Mouse (Mus musculus) midbrain, embryonic 13.5 days (tissue): Measurements from ENCODE around the gene Arsg. TPM values are rescaled to one million over a fixed set of nuclear protein-coding genes. Genes with fewer than 3 reads are reported as not detected.
A peak's percentile ranks its signal among the peaks of the same experiment; 100 is the strongest.

Experiments used
- ATAC-seq: fragments of 200-750 bp; cut with Nextera tagmentation; 2 replicates; pipeline ENCODE4 v1.8.0; 2017; ENCODE audit warnings: mild to moderate bottlenecking, moderate TSS enrichment, moderate library complexity
- H3K27ac ChIP-seq: fragments of 300-500 bp; sonication (generic); 2 replicates; pipeline ENCODE4 v1.5.1; 2015; ENCODE audit warnings: inconsistent platforms, mild to moderate bottlenecking, moderate library complexity
- H3K27me3 ChIP-seq: fragments of 300-500 bp; sonication (generic); 2 replicates; pipeline ENCODE4 v1.6.1; 2015; ENCODE audit warnings: mild to moderate bottlenecking, inconsistent platforms
- H3K36me3 ChIP-seq: fragments of 300-500 bp; sonication (generic); 2 replicates; pipeline ENCODE4 v1.6.1; 2015; ENCODE audit warnings: mild to moderate bottlenecking, inconsistent platforms
- H3K4me1 ChIP-seq: fragments of 300-500 bp; sonication (generic); replicated peaks from 2 replicates; pipeline ENCODE4 v1.6.1; 2015; ENCODE audit warnings: inconsistent platforms
- H3K4me2 ChIP-seq: fragments of 300-500 bp; sonication (generic); replicated peaks from 2 replicates; pipeline ENCODE4 v1.6.1; 2015; ENCODE audit warnings: moderate library complexity, mild to moderate bottlenecking, inconsistent platforms
- H3K4me3 ChIP-seq: fragments of 300-500 bp; sonication (generic); replicated peaks from 2 replicates; pipeline ENCODE4 v1.5.1; 2015; ENCODE audit warnings: mild to moderate bottlenecking, inconsistent platforms
- H3K9ac ChIP-seq: fragments of 300-500 bp; sonication (generic); replicated peaks from 2 replicates; pipeline ENCODE4 v1.6.1; 2015; ENCODE audit warnings: mild to moderate bottlenecking, inconsistent platforms
- H3K9me3 ChIP-seq: fragments of 300-500 bp; sonication (generic); 2 replicates; pipeline ENCODE4 v1.6.1; 2016; ENCODE audit warnings: mild to moderate bottlenecking, inconsistent platforms
- WGBS: fragments of 180-500 bp; shearing (Covaris S2); methylation state at CpG from one replicate; pipeline ENCODE4 v1.1.7; 2015; 5-methylcytosine and 5-hydroxymethylcytosine counted together
- polyA plus RNA-seq: library from polyadenylated mRNA; unstranded; fragments of >200 nt; fragmentation: Nextera tagmentation; extraction: Ambion mirVana; gene quantifications from 2 replicates; pipeline ENCODE4 v1.2.1, GENCODE M21; 2015

Arsg gene
- polyA plus RNA-seq, 1 experiment from 2014 or later: 3.1 TPM

DNA sequence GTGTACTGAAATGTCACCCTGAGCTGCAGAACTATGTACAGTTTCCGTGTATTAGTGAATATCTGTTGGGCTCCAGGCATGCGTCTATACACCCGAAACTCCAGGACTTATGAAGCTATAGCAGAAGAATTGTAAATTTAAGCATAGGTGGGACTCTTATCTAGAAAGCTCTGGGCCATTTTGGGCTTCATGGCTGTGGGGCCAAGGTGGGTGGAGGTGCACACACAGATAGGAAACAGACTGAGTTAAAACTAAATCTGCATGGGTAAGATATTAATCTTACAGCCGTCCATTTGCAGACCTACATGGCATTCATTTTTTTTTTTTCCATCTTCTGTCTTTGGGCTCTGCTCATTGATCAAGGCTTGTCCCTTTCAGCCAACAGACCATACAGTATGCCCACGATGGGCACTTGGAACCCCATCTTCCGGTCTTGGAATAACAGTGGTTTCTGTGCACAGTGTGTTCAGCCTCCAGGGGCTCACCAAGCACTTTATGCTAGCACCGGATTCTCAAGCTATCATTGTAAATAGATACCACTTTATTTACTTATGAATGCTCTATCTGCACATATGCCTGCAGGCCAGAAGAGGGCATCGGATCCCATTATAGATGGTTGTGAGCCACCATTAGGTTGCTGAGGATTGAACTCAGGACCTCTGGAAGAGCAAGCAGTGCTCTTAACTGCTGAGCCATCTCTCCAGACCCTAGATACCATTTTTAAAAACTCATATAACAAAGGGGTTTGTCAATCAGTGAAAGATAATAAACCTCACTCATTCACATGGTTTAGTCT lies 29.5 kb upstream of the Arsg start:
- WGBS: 92% methylated on average over 8 of the region's 8 CpGs
- no peak overlapping the region for H3K27ac ChIP-seq
- H3K9ac ChIP-seq: no peak overlapping the region
- peaks cover 13% of the 10 kb centered on the region for H3K4me1 ChIP-seq
- no peaks in the 10 kb centered on the region for H3K36me3 ChIP-seq
- H3K4me3 ChIP-seq: no peak overlapping the region
- H3K4me2 ChIP-seq: no peak overlapping the region
- H3K27me3 ChIP-seq: no peaks in the 10 kb centered on the region
- no peak for ATAC-seq
- no peaks in the 10 kb centered on the region for H3K9me3 ChIP-seq

DNA sequence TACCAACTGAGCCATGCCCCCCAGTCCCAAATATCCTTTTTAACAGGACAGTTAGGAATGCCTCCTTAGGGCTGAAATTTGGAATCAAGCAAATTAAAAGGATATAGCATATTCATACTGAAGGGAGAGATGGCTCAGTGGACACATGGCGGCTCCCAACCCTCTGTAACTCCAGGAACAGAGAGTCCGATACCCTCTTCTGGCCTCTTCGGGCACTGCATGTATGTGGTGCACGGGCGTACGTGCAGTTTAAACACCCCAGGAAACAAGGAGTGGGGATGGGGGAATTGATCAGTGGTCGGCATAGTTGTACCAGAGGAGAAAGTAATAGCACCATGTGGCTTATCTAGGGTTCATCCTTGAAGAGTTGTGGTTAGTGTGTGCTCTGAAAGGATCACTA lies 28.6 kb upstream of the Arsg start:
- H3K4me3 ChIP-seq: no peak overlapping the region
- no peaks in the 10 kb centered on the region for H3K9me3 ChIP-seq
- no peak for ATAC-seq
- peaks cover 9% of the 10 kb centered on the region for H3K4me1 ChIP-seq
- H3K27ac ChIP-seq: no peak overlapping the region
- H3K9ac ChIP-seq: no peak overlapping the region
- 53% methylated on average over 7 of the region's 7 CpGs for WGBS
- no peaks in the 10 kb centered on the region for H3K36me3 ChIP-seq
- no peak overlapping the region for H3K4me2 ChIP-seq
- H3K27me3 ChIP-seq: no peaks in the 10 kb centered on the region

DNA sequence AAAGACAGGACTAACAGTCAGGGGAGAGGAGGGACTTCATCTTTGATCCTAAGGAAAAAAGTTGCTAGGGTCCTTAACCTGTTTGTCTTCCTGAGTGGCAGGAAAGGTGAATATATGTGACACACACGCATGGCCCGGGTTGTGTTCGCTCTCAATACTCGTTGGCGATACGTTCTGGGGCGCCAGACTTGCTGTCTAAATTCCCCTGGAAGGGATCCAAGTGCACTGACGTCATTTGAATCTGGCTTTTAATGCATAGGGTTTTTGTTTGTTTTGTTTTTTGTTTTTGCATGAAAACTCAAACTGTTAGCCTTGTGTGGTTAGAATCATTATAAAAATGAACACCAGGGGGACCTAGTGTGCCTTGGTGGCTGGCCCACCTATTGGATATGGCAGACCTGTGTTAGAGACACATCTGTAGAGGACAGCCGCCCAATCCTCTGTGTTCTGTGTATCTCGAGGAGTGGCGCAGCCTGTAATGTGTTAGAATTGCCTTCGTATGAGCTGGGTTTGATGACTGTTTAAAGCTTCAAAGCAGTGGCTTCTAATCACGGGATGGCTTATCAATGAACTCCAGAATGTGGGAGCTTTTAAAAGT lies 27.6 kb upstream of the Arsg start:
- ATAC-seq: 0 out of 2 replicates have a peak, but pooled peaks have one; percentile 71
- H3K27me3 ChIP-seq: no peaks in the 10 kb centered on the region
- H3K4me1 ChIP-seq: no peaks in the 10 kb centered on the region
- no peak overlapping the region for H3K27ac ChIP-seq
- 57% methylated on average over 13 of the region's 13 CpGs for WGBS
- no peaks in the 10 kb centered on the region for H3K36me3 ChIP-seq
- H3K4me2 ChIP-seq: no peak overlapping the region
- H3K9me3 ChIP-seq: no peaks in the 10 kb centered on the region
- no peak overlapping the region for H3K4me3 ChIP-seq
- H3K9ac ChIP-seq: no peak overlapping the region

GRCm38 (mm10) chr11:109451169-109451568 lies 22.0 kb upstream of the Arsg start:
- ATAC-seq: no peak
- no peak overlapping the region for H3K4me2 ChIP-seq
- no peaks in the 10 kb centered on the region for H3K27me3 ChIP-seq
- no peaks in the 10 kb centered on the region for H3K4me1 ChIP-seq
- H3K27ac ChIP-seq: no peak overlapping the region
- no peak overlapping the region for H3K4me3 ChIP-seq
- H3K36me3 ChIP-seq: peaks cover 11% of the 10 kb centered on the region
- no peak overlapping the region for H3K9ac ChIP-seq
- WGBS: 84% methylated on average over 11 of the region's 11 CpGs
- H3K9me3 ChIP-seq: no peaks in the 10 kb centered on the region

DNA sequence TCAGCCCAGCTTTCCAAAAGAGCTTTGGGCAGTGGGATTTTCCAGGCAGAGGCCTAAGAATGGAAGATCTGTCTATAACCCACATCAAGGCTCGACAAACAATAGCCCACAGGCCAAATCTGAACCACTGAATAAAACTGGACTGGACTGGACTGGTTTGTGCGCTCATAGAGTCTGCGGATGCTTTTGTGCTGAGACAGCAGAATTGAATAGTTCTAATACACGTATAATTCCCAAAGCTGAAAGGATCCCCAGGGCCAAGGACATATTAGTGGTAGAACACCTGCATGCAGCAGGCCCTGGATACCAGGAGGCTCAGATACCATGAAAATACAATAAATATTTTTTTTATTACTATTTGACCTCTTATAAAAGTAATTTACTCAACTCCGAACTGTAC lies 16.9 kb upstream of the Arsg start:
- Histone ChIP-seq H3K27ac (no peak overlapping the region), H3K9me3 (no peaks in the 10 kb centered on the region), H3K4me1 (no peaks in the 10 kb centered on the region), H3K36me3 (peaks cover 13% of the 10 kb centered on the region), H3K9ac (no peak overlapping the region), H3K4me3 (no peak overlapping the region), H3K27me3 (no peaks in the 10 kb centered on the region), H3K4me2 (no peak overlapping the region)
- 83% methylated on average over 5 of the region's 5 CpGs for WGBS
- ATAC-seq: no peak

- H3K36me3 ChIP-seq: peaks cover 10% of the 10 kb centered on the region
- H3K9me3 ChIP-seq: no peaks in the 10 kb centered on the region
- no peaks in the 10 kb centered on the region for H3K27me3 ChIP-seq
- H3K4me3 ChIP-seq: no peak overlapping the region
- no peak for ATAC-seq
- no peak overlapping the region for H3K27ac ChIP-seq
- no peaks in the 10 kb centered on the region for H3K4me1 ChIP-seq
- H3K4me2 ChIP-seq: no peak overlapping the region
- WGBS: 96% methylated on average over 11 of the region's 11 CpGs
- H3K9ac ChIP-seq: no peak overlapping the region
Observed at GRCm38 (mm10) chr11:109458165-109458564, 15.0 kb upstream of the Arsg start.

- Histone ChIP-seq H3K36me3 (0 out of 2 replicates have a peak, but pooled peaks cover 3% of the 10 kb centered on the region), H3K9ac (no peak overlapping the region), H3K4me3 (no peak overlapping the region), H3K9me3 (no peaks in the 10 kb centered on the region), H3K4me1 (no peaks in the 10 kb centered on the region), H3K4me2 (no peak overlapping the region), H3K27ac (no peak overlapping the region), H3K27me3 (no peaks in the 10 kb centered on the region)
- WGBS: 86% methylated on average over 5 of the region's 5 CpGs
- no peak for ATAC-seq
Observed at GRCm38 (mm10) chr11:109460586-109460985, 12.6 kb upstream of the Arsg start.

- Histone ChIP-seq H3K9me3 (no peaks in the 10 kb centered on the region), H3K27me3 (no peaks in the 10 kb centered on the region), H3K9ac (no peak overlapping the region), H3K4me3 (no peak overlapping the region), H3K4me2 (no peak overlapping the region), H3K27ac (no peak overlapping the region), H3K36me3 (no peaks in the 10 kb centered on the region), H3K4me1 (no peaks in the 10 kb centered on the region)
- no peak for ATAC-seq
- WGBS: 91% methylated on average over 4 of the region's 4 CpGs
Observed at GRCm38 (mm10) chr11:109465068-109465467, 8.1 kb upstream of the Arsg start.

- peaks cover 2% of the 10 kb centered on the region for H3K4me1 ChIP-seq
- no peak overlapping the region for H3K27ac ChIP-seq
- WGBS: 92% methylated on average over 8 of the region's 8 CpGs
- no peak overlapping the region for H3K4me3 ChIP-seq
- H3K9me3 ChIP-seq: no peaks in the 10 kb centered on the region
- H3K9ac ChIP-seq: no peak overlapping the region
- no peak overlapping the region for H3K4me2 ChIP-seq
- no peaks in the 10 kb centered on the region for H3K36me3 ChIP-seq
- ATAC-seq: no peak
- H3K27me3 ChIP-seq: peaks cover 15% of the 10 kb centered on the region
Observed at GRCm38 (mm10) chr11:109466987-109467386, 6.2 kb upstream of the Arsg start.

DNA sequence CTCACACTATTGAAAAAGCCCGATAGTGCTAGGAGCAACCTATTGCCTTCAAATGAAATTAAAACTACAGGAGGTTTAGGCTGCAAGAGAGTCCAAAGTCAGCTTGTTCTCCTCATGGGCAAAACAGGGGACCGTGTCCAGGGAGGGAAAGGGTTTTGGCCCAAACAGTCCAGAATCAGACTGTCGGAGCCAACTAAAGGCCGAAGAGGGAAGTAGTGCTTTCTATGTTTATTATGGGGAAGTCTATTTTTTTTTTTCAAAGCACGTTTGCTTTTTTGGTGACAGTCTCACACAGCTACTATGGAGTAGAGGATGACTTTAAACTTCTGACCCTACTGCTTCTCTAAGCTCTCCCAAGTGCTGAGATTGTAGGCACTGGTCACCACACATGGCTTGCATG lies 5.0 kb upstream of the Arsg start:
- no peak overlapping the region for H3K4me2 ChIP-seq
- no peaks in the 10 kb centered on the region for H3K9me3 ChIP-seq
- no peak overlapping the region for H3K4me3 ChIP-seq
- 94% methylated on average over 5 of the region's 5 CpGs for WGBS
- peaks cover 22% of the 10 kb centered on the region for H3K27me3 ChIP-seq
- peaks cover 9% of the 10 kb centered on the region for H3K4me1 ChIP-seq
- H3K36me3 ChIP-seq: no peaks in the 10 kb centered on the region
- no peak overlapping the region for H3K9ac ChIP-seq
- H3K27ac ChIP-seq: no peak overlapping the region
- ATAC-seq: no peak

DNA sequence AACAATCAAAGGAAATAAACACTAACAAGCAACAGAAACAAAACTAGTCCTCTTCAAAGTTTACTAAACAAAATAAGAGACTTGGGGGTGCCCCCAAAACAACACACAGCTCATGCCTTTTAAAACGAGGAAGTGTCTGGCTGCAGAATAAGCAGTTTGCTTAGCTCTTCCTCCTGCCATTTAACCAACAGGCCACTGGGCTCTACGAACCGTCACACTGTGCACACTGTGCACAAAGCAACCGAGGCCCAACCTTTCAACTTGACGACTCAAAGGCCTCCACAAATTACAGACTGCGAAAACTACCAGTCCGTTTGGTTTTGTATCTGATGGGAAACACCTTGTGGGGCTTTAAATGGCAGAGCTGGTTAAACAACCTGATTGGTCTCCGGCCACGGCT lies 3.0 kb upstream of the Arsg start:
- no peak overlapping the region for H3K4me3 ChIP-seq
- ATAC-seq: no peak
- no peak overlapping the region for H3K27ac ChIP-seq
- WGBS: 72% methylated on average over 9 of the region's 9 CpGs
- no peak overlapping the region for H3K9ac ChIP-seq
- H3K36me3 ChIP-seq: no peaks in the 10 kb centered on the region
- H3K27me3 ChIP-seq: peaks cover 22% of the 10 kb centered on the region
- peaks cover 13% of the 10 kb centered on the region for H3K4me1 ChIP-seq
- H3K9me3 ChIP-seq: no peaks in the 10 kb centered on the region
- H3K4me2 ChIP-seq: no peak overlapping the region

- Histone ChIP-seq H3K4me2 (peak overlapping the region; percentile 88), H3K9ac (no peak overlapping the region), H3K4me1 (peaks cover 20% of the 10 kb centered on the region), H3K9me3 (no peaks in the 10 kb centered on the region), H3K27me3 (peaks cover 22% of the 10 kb centered on the region), H3K4me3 (peak overlapping the region; percentile 62; the same call in 1 of the 2 replicates), H3K36me3 (no peaks in the 10 kb centered on the region), H3K27ac (no peak overlapping the region)
- no peak for ATAC-seq
- 40% methylated on average over 15 of the region's 15 CpGs for WGBS
Observed at GRCm38 (mm10) chr11:109470921-109471861, 2.0 kb upstream of the Arsg start.
